Mouse (Mus musculus): ENCODE measurements around the gene Tat. TPM values are rescaled to one million over a fixed set of nuclear protein-coding genes. Genes with fewer than 3 reads are reported as not detected.
A peak's percentile ranks its signal among the peaks of the same experiment; 100 is the strongest.

The Tat gene
- polyA plus RNA-seq (2014; fragmentation: Nextera tagmentation; extraction: Ambion mirVana), result not detected in 2 replicates

- WGBS, result 76% methylated on average over 8 of the region's 8 CpGs
- no peaks in the 10 kb centered on the region for H3K36me3 ChIP-seq (ENCODE audit: control insufficient read depth, insufficient read depth, low read length)
- no peaks in the 10 kb centered on the region for H3K27me3 ChIP-seq (ENCODE audit: control insufficient read depth, insufficient read depth, low read length)
- H3K9me3 ChIP-seq (ENCODE audit: control insufficient read depth, low read depth, low read length), result no peaks in the 10 kb centered on the region
- H3K4me2 ChIP-seq (replicated peaks; ENCODE audit: low read depth, low read length), result no peak within 1 kb of the TSS
- no peak within 1 kb of the TSS for H3K4me3 ChIP-seq (ENCODE audit: low read depth, low read length)
- H3K9ac ChIP-seq (replicated peaks; ENCODE audit: low read depth, low read length), result no peak within 1 kb of the TSS
- no peaks in the 10 kb centered on the region for H3K4me1 ChIP-seq (ENCODE audit: control insufficient read depth, insufficient read depth, low read length)
- no peak within 1 kb of the TSS for H3K27ac ChIP-seq (ENCODE audit: low read length)
- ATAC-seq (ENCODE audit: insufficient number of reproducible peaks, insufficient read depth, low FRiP score, low read depth), result no peak
Observed at GRCm38 (mm10) chr8:109990224-109990623, at the start of gene Tat. Gene Tat (plus strand): TSS chr8:109990437.

GRCm38 (mm10) chr8:109941606-109942360 is 48.5 kb upstream of the Tat start:
- Histone ChIP-seq H3K36me3 (ENCODE audit: control insufficient read depth, insufficient read depth, low read length) (peaks cover 29% of the 10 kb centered on the region), H3K9me3 (ENCODE audit: control insufficient read depth, low read depth, low read length) (no peaks in the 10 kb centered on the region), H3K27me3 (ENCODE audit: control insufficient read depth, insufficient read depth, low read length) (no peaks in the 10 kb centered on the region), H3K9ac (replicated peaks; ENCODE audit: low read depth, low read length) (no peak overlapping the region), H3K4me1 (ENCODE audit: control insufficient read depth, insufficient read depth, low read length) (no peaks in the 10 kb centered on the region), H3K4me3 (ENCODE audit: low read depth, low read length) (no peak overlapping the region), H3K4me2 (replicated peaks; ENCODE audit: low read depth, low read length) (no peak overlapping the region), H3K27ac (ENCODE audit: low read length) (no peak overlapping the region)
- 66% methylated on average over 2 of the region's 2 CpGs for WGBS
- peak; percentile 42; the same call in 1 of the 2 replicates for ATAC-seq (ENCODE audit: insufficient number of reproducible peaks, insufficient read depth, low FRiP score, low read depth)

GRCm38 (mm10) chr8:109945153-109945632 is 45.0 kb upstream of the Tat start:
- Histone ChIP-seq H3K27me3 (ENCODE audit: control insufficient read depth, insufficient read depth, low read length) (no peaks in the 10 kb centered on the region), H3K27ac (ENCODE audit: low read length) (no peak overlapping the region), H3K4me3 (ENCODE audit: low read depth, low read length) (no peak overlapping the region), H3K9ac (replicated peaks; ENCODE audit: low read depth, low read length) (no peak overlapping the region), H3K9me3 (ENCODE audit: control insufficient read depth, low read depth, low read length) (no peaks in the 10 kb centered on the region), H3K4me1 (ENCODE audit: control insufficient read depth, insufficient read depth, low read length) (no peaks in the 10 kb centered on the region), H3K36me3 (ENCODE audit: control insufficient read depth, insufficient read depth, low read length) (peaks cover 10% of the 10 kb centered on the region; the same call in 1 of the 2 replicates), H3K4me2 (replicated peaks; ENCODE audit: low read depth, low read length) (no peak overlapping the region)
- ATAC-seq (ENCODE audit: insufficient number of reproducible peaks, insufficient read depth, low FRiP score, low read depth), result no peak
- WGBS, result 53% methylated on average over 9 of the region's 9 CpGs

GRCm38 (mm10) chr8:109945694-109946093 is 44.5 kb upstream of the Tat start:
- H3K4me3 ChIP-seq (ENCODE audit: low read depth, low read length), result no peak overlapping the region
- no peaks in the 10 kb centered on the region for H3K27me3 ChIP-seq (ENCODE audit: control insufficient read depth, insufficient read depth, low read length)
- 81% methylated on average over 7 of the region's 7 CpGs for WGBS
- H3K9me3 ChIP-seq (ENCODE audit: control insufficient read depth, low read depth, low read length), result no peaks in the 10 kb centered on the region
- H3K4me1 ChIP-seq (ENCODE audit: control insufficient read depth, insufficient read depth, low read length), result no peaks in the 10 kb centered on the region
- no peak overlapping the region for H3K9ac ChIP-seq (replicated peaks; ENCODE audit: low read depth, low read length)
- peaks cover 5% of the 10 kb centered on the region; the same call in 1 of the 2 replicates for H3K36me3 ChIP-seq (ENCODE audit: control insufficient read depth, insufficient read depth, low read length)
- no peak overlapping the region for H3K4me2 ChIP-seq (replicated peaks; ENCODE audit: low read depth, low read length)
- H3K27ac ChIP-seq (ENCODE audit: low read length), result no peak overlapping the region
- no peak for ATAC-seq (ENCODE audit: insufficient number of reproducible peaks, insufficient read depth, low FRiP score, low read depth)

- 86% methylated on average over 7 of the region's 7 CpGs for WGBS
- Histone ChIP-seq H3K4me3 (ENCODE audit: low read depth, low read length) (no peak overlapping the region), H3K4me2 (replicated peaks; ENCODE audit: low read depth, low read length) (no peak overlapping the region), H3K9me3 (ENCODE audit: control insufficient read depth, low read depth, low read length) (no peaks in the 10 kb centered on the region), H3K36me3 (ENCODE audit: control insufficient read depth, insufficient read depth, low read length) (peaks cover 2% of the 10 kb centered on the region; the same call in 1 of the 2 replicates), H3K27me3 (ENCODE audit: control insufficient read depth, insufficient read depth, low read length) (no peaks in the 10 kb centered on the region), H3K4me1 (ENCODE audit: control insufficient read depth, insufficient read depth, low read length) (no peaks in the 10 kb centered on the region), H3K27ac (ENCODE audit: low read length) (no peak overlapping the region), H3K9ac (replicated peaks; ENCODE audit: low read depth, low read length) (no peak overlapping the region)
- ATAC-seq (ENCODE audit: insufficient number of reproducible peaks, insufficient read depth, low FRiP score, low read depth), result no peak
Observed at GRCm38 (mm10) chr8:109946272-109946671, 44.0 kb upstream of the Tat start.

GRCm38 (mm10) chr8:109947447-109948284 is 42.6 kb upstream of the Tat start:
- no peaks in the 10 kb centered on the region for H3K27me3 ChIP-seq (ENCODE audit: control insufficient read depth, insufficient read depth, low read length)
- H3K9ac ChIP-seq (replicated peaks; ENCODE audit: low read depth, low read length), result 0 out of 2 replicates have a peak overlapping the region, but pooled peaks have one; percentile 11
- WGBS, result 1% methylated on average over 26 of the region's 26 CpGs
- no peaks in the 10 kb centered on the region for H3K9me3 ChIP-seq (ENCODE audit: control insufficient read depth, low read depth, low read length)
- 0 out of 2 replicates have a peak, but pooled peaks cover 2% of the 10 kb centered on the region for H3K36me3 ChIP-seq (ENCODE audit: control insufficient read depth, insufficient read depth, low read length)
- ATAC-seq (ENCODE audit: insufficient number of reproducible peaks, insufficient read depth, low FRiP score, low read depth), result no peak
- no peaks in the 10 kb centered on the region for H3K4me1 ChIP-seq (ENCODE audit: control insufficient read depth, insufficient read depth, low read length)
- no peak overlapping the region for H3K27ac ChIP-seq (ENCODE audit: low read length)
- H3K4me2 ChIP-seq (replicated peaks; ENCODE audit: low read depth, low read length), result peak overlapping the region; percentile 57
- peak overlapping the region; percentile 19 for H3K4me3 ChIP-seq (ENCODE audit: low read depth, low read length)

- Histone ChIP-seq H3K27ac (ENCODE audit: low read length) (no peak overlapping the region), H3K9me3 (ENCODE audit: control insufficient read depth, low read depth, low read length) (no peaks in the 10 kb centered on the region), H3K4me2 (replicated peaks; ENCODE audit: low read depth, low read length) (peak overlapping the region; percentile 57), H3K4me3 (ENCODE audit: low read depth, low read length) (peak overlapping the region; percentile 19), H3K27me3 (ENCODE audit: control insufficient read depth, insufficient read depth, low read length) (no peaks in the 10 kb centered on the region), H3K4me1 (ENCODE audit: control insufficient read depth, insufficient read depth, low read length) (no peaks in the 10 kb centered on the region), H3K36me3 (ENCODE audit: control insufficient read depth, insufficient read depth, low read length) (0 out of 2 replicates have a peak, but pooled peaks cover 2% of the 10 kb centered on the region), H3K9ac (replicated peaks; ENCODE audit: low read depth, low read length) (0 out of 2 replicates have a peak overlapping the region, but pooled peaks have one; percentile 11)
- WGBS, result 3% methylated on average over 19 of the region's 19 CpGs
- ATAC-seq (ENCODE audit: insufficient number of reproducible peaks, insufficient read depth, low FRiP score, low read depth), result no peak
Observed at GRCm38 (mm10) chr8:109948285-109948564, 42.0 kb upstream of the Tat start.

- H3K4me3 ChIP-seq (ENCODE audit: low read depth, low read length), result no peak overlapping the region
- H3K4me1 ChIP-seq (ENCODE audit: control insufficient read depth, insufficient read depth, low read length), result peaks cover 3% of the 10 kb centered on the region; the same call in 1 of the 2 replicates
- no peaks in the 10 kb centered on the region for H3K9me3 ChIP-seq (ENCODE audit: control insufficient read depth, low read depth, low read length)
- no peak overlapping the region for H3K4me2 ChIP-seq (replicated peaks; ENCODE audit: low read depth, low read length)
- H3K9ac ChIP-seq (replicated peaks; ENCODE audit: low read depth, low read length), result no peak overlapping the region
- no peak overlapping the region for H3K27ac ChIP-seq (ENCODE audit: low read length)
- WGBS, result 59% methylated on average over 7 of the region's 7 CpGs
- H3K27me3 ChIP-seq (ENCODE audit: control insufficient read depth, insufficient read depth, low read length), result no peaks in the 10 kb centered on the region
- H3K36me3 ChIP-seq (ENCODE audit: control insufficient read depth, insufficient read depth, low read length), result no peaks in the 10 kb centered on the region
- ATAC-seq (ENCODE audit: insufficient number of reproducible peaks, insufficient read depth, low FRiP score, low read depth), result no peak
Observed at GRCm38 (mm10) chr8:109952171-109952570, 38.1 kb upstream of the Tat start.
